Mouse (Mus musculus): ENCODE measurements around the gene Fshr. TPM values are rescaled to one million over a fixed set of nuclear protein-coding genes. Genes with fewer than 3 reads are reported as not detected.

Gene Fshr
- polyA plus RNA-seq, 1 experiment from 2014 or later, result not detected

GRCm38 (mm10) chr17:89013691-89014090 is 186.8 kb downstream of the Fshr start:
- H3K9me3 ChIP-seq (replicated peaks; ENCODE audit: low read length), result no peaks in the 10 kb centered on the region
- H3K27me3 ChIP-seq (ENCODE audit: insufficient read depth, low read length), result no peaks in the 10 kb centered on the region
- H3K36me3 ChIP-seq (ENCODE audit: insufficient read depth, low read length), result no peaks in the 10 kb centered on the region
- no peaks in the 10 kb centered on the region for H3K4me1 ChIP-seq (replicated peaks; ENCODE audit: insufficient read depth, low read length)
- ATAC-seq (replicated peaks; ENCODE audit: low FRiP score, low read depth) (no peak), DNase-seq (ENCODE audit: low spot score) (peak; percentile 37)
- TF ChIP-seq CTCF (IDR thresholded peaks at IDR 0.05; ENCODE audit: low read depth), result no peak
- H3K4me2 ChIP-seq (ENCODE audit: low read length), result no peak overlapping the region
- no peak overlapping the region for H3K4me3 ChIP-seq (replicated peaks; ENCODE audit: low read depth, low read length)
- H3K27ac ChIP-seq, result no peak overlapping the region
- H3K9ac ChIP-seq (ENCODE audit: low read depth, low read length), result no peak overlapping the region

- Histone ChIP-seq H3K4me3 (replicated peaks; ENCODE audit: low read depth, low read length) (no peak overlapping the region), H3K27ac (no peak overlapping the region), H3K4me1 (replicated peaks; ENCODE audit: insufficient read depth, low read length) (no peaks in the 10 kb centered on the region), H3K36me3 (ENCODE audit: insufficient read depth, low read length) (no peaks in the 10 kb centered on the region), H3K9me3 (replicated peaks; ENCODE audit: low read length) (no peaks in the 10 kb centered on the region), H3K9ac (ENCODE audit: low read depth, low read length) (no peak overlapping the region), H3K27me3 (ENCODE audit: insufficient read depth, low read length) (no peaks in the 10 kb centered on the region), H3K4me2 (ENCODE audit: low read length) (no peak overlapping the region)
- 89% methylated on average over 1 of the region's 1 CpGs for WGBS
- DNase-seq (ENCODE audit: low spot score) (no peak), ATAC-seq (replicated peaks; ENCODE audit: low FRiP score, low read depth) (no peak)
- no peak for TF ChIP-seq CTCF (IDR thresholded peaks at IDR 0.05; ENCODE audit: low read depth)
These were observed 191.4 kb downstream of the Fshr start for GRCm38 (mm10) chr17:89009117-89009516.

GRCm38 (mm10) chr17:89008680-89009079 is 191.8 kb downstream of the Fshr start:
- no peak overlapping the region for H3K9ac ChIP-seq (ENCODE audit: low read depth, low read length)
- H3K4me2 ChIP-seq (ENCODE audit: low read length), result no peak overlapping the region

GRCm38 (mm10) chr17:89005959-89006358 is 194.5 kb downstream of the Fshr start:
- TF ChIP-seq CTCF (IDR thresholded peaks at IDR 0.05; ENCODE audit: low read depth), result no peak

More at GRCm38 (mm10) chr17:89008680-89009079, 191.8 kb downstream of the Fshr start:
- 80% methylated on average over 7 of the region's 7 CpGs for WGBS
- no peaks in the 10 kb centered on the region for H3K36me3 ChIP-seq (ENCODE audit: insufficient read depth, low read length)
- H3K4me3 ChIP-seq (replicated peaks; ENCODE audit: low read depth, low read length), result no peak overlapping the region
- no peaks in the 10 kb centered on the region for H3K4me1 ChIP-seq (replicated peaks; ENCODE audit: insufficient read depth, low read length)
- no peaks in the 10 kb centered on the region for H3K9me3 ChIP-seq (replicated peaks; ENCODE audit: low read length)
- no peak for TF ChIP-seq CTCF (IDR thresholded peaks at IDR 0.05; ENCODE audit: low read depth)
- DNase-seq (ENCODE audit: low spot score) (no peak), ATAC-seq (replicated peaks; ENCODE audit: low FRiP score, low read depth) (no peak)
- no peak overlapping the region for H3K27ac ChIP-seq
- no peaks in the 10 kb centered on the region for H3K27me3 ChIP-seq (ENCODE audit: insufficient read depth, low read length)

GRCm38 (mm10) chr17:88999907-89000306 is 200.6 kb downstream of the Fshr start:
- H3K27me3 ChIP-seq (ENCODE audit: insufficient read depth, low read length), result no peaks in the 10 kb centered on the region
- DNase-seq (ENCODE audit: low spot score), result no peak

More at GRCm38 (mm10) chr17:89005959-89006358, 194.5 kb downstream of the Fshr start:
- DNase-seq (ENCODE audit: low spot score), result no peak
- H3K27me3 ChIP-seq (ENCODE audit: insufficient read depth, low read length), result no peaks in the 10 kb centered on the region
- no peaks in the 10 kb centered on the region for H3K9me3 ChIP-seq (replicated peaks; ENCODE audit: low read length)
- H3K36me3 ChIP-seq (ENCODE audit: insufficient read depth, low read length), result no peaks in the 10 kb centered on the region
- no peak for ATAC-seq (replicated peaks; ENCODE audit: low FRiP score, low read depth)
- no peak overlapping the region for H3K4me2 ChIP-seq (ENCODE audit: low read length)
- H3K9ac ChIP-seq (ENCODE audit: low read depth, low read length), result no peak overlapping the region
- WGBS, result 83% methylated on average over 5 of the region's 5 CpGs
- H3K4me1 ChIP-seq (replicated peaks; ENCODE audit: insufficient read depth, low read length), result no peaks in the 10 kb centered on the region
- H3K4me3 ChIP-seq (replicated peaks; ENCODE audit: low read depth, low read length), result no peak overlapping the region
- no peak overlapping the region for H3K27ac ChIP-seq

GRCm38 (mm10) chr17:88998243-88998642 is 202.2 kb downstream of the Fshr start:
- H3K9me3 ChIP-seq (replicated peaks; ENCODE audit: low read length), result no peaks in the 10 kb centered on the region
- H3K27me3 ChIP-seq (ENCODE audit: insufficient read depth, low read length), result no peaks in the 10 kb centered on the region
- H3K27ac ChIP-seq, result no peak overlapping the region
- no peak overlapping the region for H3K9ac ChIP-seq (ENCODE audit: low read depth, low read length)
- no peaks in the 10 kb centered on the region for H3K4me1 ChIP-seq (replicated peaks; ENCODE audit: insufficient read depth, low read length)
- WGBS, result 49% methylated on average over 1 of the region's 1 CpGs
- DNase-seq (ENCODE audit: low spot score) (no peak), ATAC-seq (replicated peaks; ENCODE audit: low FRiP score, low read depth) (no peak)
- H3K4me2 ChIP-seq (ENCODE audit: low read length), result no peak overlapping the region
- TF ChIP-seq CTCF (IDR thresholded peaks at IDR 0.05; ENCODE audit: low read depth), result no peak
- H3K4me3 ChIP-seq (replicated peaks; ENCODE audit: low read depth, low read length), result no peak overlapping the region
- no peaks in the 10 kb centered on the region for H3K36me3 ChIP-seq (ENCODE audit: insufficient read depth, low read length)

More at GRCm38 (mm10) chr17:88999907-89000306, 200.6 kb downstream of the Fshr start:
- TF ChIP-seq CTCF (IDR thresholded peaks at IDR 0.05; ENCODE audit: low read depth), result no peak
- Histone ChIP-seq H3K27ac (no peak overlapping the region), H3K4me3 (replicated peaks; ENCODE audit: low read depth, low read length) (no peak overlapping the region), H3K4me2 (ENCODE audit: low read length) (no peak overlapping the region), H3K9me3 (replicated peaks; ENCODE audit: low read length) (no peaks in the 10 kb centered on the region), H3K9ac (ENCODE audit: low read depth, low read length) (no peak overlapping the region), H3K36me3 (ENCODE audit: insufficient read depth, low read length) (no peaks in the 10 kb centered on the region), H3K4me1 (replicated peaks; ENCODE audit: insufficient read depth, low read length) (no peaks in the 10 kb centered on the region)
- no peak for ATAC-seq (replicated peaks; ENCODE audit: low FRiP score, low read depth)

- no peak for DNase-seq (ENCODE audit: low spot score)
- Histone ChIP-seq H3K9ac (ENCODE audit: low read depth, low read length) (no peak overlapping the region), H3K27ac (no peak overlapping the region), H3K4me3 (replicated peaks; ENCODE audit: low read depth, low read length) (no peak overlapping the region), H3K4me1 (replicated peaks; ENCODE audit: insufficient read depth, low read length) (no peaks in the 10 kb centered on the region), H3K27me3 (ENCODE audit: insufficient read depth, low read length) (no peaks in the 10 kb centered on the region), H3K36me3 (ENCODE audit: insufficient read depth, low read length) (no peaks in the 10 kb centered on the region), H3K4me2 (ENCODE audit: low read length) (no peak overlapping the region), H3K9me3 (replicated peaks; ENCODE audit: low read length) (no peaks in the 10 kb centered on the region)
- WGBS, result 87% methylated on average over 4 of the region's 4 CpGs
- no peak for TF ChIP-seq CTCF (IDR thresholded peaks at IDR 0.05; ENCODE audit: low read depth)
- no peak for ATAC-seq (replicated peaks; ENCODE audit: low FRiP score, low read depth)
These were observed 209.2 kb downstream of the Fshr start for GRCm38 (mm10) chr17:88991238-88991637.
